Mouse (Mus musculus): ENCODE results near the gene Gm21921. TPM values are rescaled to one million over a fixed set of nuclear protein-coding genes. Genes with fewer than 3 reads are reported as not detected.

Gm21921 gene
- not detected for polyA plus RNA-seq (2014; fragmentation: Illumina TruSeq; extraction: RNeasy Lipid Tissue Mini Kit (QIAGEN cat#74804); ENCODE audit: low read depth, low replicate concordance)

GRCm38 (mm10) chrY:24796143-24796542 lies at the start of gene Gm21921:
Gene Gm21921, minus strand, starts transcription at chrY:24796243.

